Mouse (Mus musculus): ENCODE data around the gene Tas2r109.

- TF ChIP-seq TAL1 (IDR thresholded peaks at IDR 0.05; ENCODE audit: low read length) (no peak), GATA1 (IDR thresholded peaks at IDR 0.05; ENCODE audit: low read length) (no peak)
These were observed at the start of gene Tas2r109 for GRCm38 (mm10) chr6:132980865-132981264.

Measured in erythroblast, embryonic 14.5 days (primary cell).